Mouse (Mus musculus) lung, adult 2 months (tissue): Measurements from ENCODE around the gene Ttll11.

Source experiments
- CTCF ChIP-seq: fragments of 200-500 bp; IDR thresholded peaks from 2 replicates; pipeline ENCODE4 v1.5.1; 2011; ENCODE audit warnings: mild to moderate bottlenecking, low read length, control low read depth; ENCODE audit not compliant: insufficient read depth
- POLR2A ChIP-seq: fragments of 200-500 bp; IDR thresholded peaks from 2 replicates; pipeline ENCODE4 v1.6.1; 2011; ENCODE audit warnings: low read depth, mild to moderate bottlenecking, control low read depth, low read length, borderline replicate concordance; ENCODE audit errors: extremely low read depth

DNA sequence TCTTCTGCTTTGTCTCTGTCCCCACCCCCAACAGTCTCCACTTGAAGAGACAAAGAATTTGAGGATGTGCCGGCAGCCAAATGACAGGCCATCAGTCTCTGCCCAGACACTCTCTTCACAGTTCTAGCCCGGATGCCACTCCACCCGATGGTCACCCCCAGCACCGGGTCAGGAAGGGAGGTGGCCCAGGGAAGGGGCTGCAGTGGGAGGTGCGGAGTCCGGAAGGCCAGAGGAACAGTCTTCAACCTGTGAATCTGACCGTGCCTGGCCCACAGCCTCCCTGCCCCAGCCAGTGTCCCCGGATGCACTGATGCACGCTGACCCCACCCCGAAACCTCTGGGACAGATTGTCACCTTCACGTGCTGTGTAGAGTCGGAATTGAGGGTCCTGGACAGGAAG lies 33.3 kb upstream of the Ttll11 start:
- no peak for TF ChIP-seq CTCF
- TF ChIP-seq POLR2A = no peak
